Mouse (Mus musculus): ENCODE measurements around the gene Rhbdd1. TPM values are rescaled to one million over a fixed set of nuclear protein-coding genes. Genes with fewer than 3 reads are reported as not detected.
A peak's percentile ranks its signal among the peaks of the same experiment; 100 is the strongest.

Rhbdd1 gene
- polyA plus RNA-seq, 1 experiment from 2014 or later: 7.6 TPM

DNA sequence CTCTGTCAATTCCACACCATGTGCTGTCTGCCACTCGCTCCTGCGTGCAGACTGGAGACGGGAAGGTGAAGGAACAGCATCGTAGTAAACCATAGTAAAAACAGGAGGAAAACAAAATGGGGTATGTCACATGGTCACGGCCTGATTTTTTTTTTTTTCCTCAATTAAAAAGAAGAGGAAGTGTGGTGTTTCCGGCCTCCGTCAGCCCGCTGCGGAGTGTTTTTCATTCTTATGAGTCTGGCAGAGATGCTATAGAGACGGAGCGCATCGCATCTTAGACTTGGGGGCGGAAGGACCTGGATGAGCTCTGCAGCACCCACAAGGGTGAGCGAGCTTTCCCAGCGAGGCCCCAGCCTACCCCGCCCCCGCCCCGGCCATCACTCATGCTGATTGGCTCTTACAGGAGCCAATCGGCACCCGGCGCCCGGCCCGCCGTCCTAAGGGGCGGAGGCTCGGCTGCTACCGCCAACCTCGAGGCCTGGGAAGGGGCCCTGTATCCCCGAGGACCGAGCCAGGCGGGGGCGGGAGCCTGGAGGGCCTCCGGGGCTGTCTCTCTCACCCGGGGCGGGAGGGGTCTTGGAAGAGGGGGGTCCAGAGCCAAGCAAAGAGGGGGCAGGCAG is 33.1 kb upstream of the Rhbdd1 start:
- peak; percentile 97 for ATAC-seq (ENCODE audit: insufficient read depth)
- 1% methylated on average over 35 of the region's 35 CpGs for WGBS
- peak; percentile 93 for DNase-seq
- Histone ChIP-seq H3K27ac (ENCODE audit: low read depth) (peak overlapping the region; percentile 97), H3K36me3 (ENCODE audit: insufficient read depth) (peaks cover 34% of the 10 kb centered on the region), H3K4me1 (ENCODE audit: insufficient read depth) (peaks cover 19% of the 10 kb centered on the region), H3K9ac (peak overlapping the region; percentile 85), H3K4me3 (ENCODE audit: low read depth, low read length) (peak overlapping the region; percentile 62), H3K27me3 (ENCODE audit: insufficient read depth, low read length) (no peaks in the 10 kb centered on the region), H3K9me3 (ENCODE audit: low read depth, low read length) (no peaks in the 10 kb centered on the region), H3K4me2 (peak overlapping the region; percentile 79)
- TF ChIP-seq CTCF (IDR thresholded peaks at IDR 0.05; ENCODE audit: low read depth): no peak

- H3K4me1 ChIP-seq (ENCODE audit: insufficient read depth): peaks cover 25% of the 10 kb centered on the region
- no peaks in the 10 kb centered on the region for H3K9me3 ChIP-seq (ENCODE audit: low read depth, low read length)
- 4% methylated on average over 1 of the region's 1 CpGs for WGBS
- H3K9ac ChIP-seq: peak overlapping the region; percentile 85
- peak overlapping the region; percentile 62 for H3K4me3 ChIP-seq (ENCODE audit: low read depth, low read length)
- peaks cover 36% of the 10 kb centered on the region for H3K36me3 ChIP-seq (ENCODE audit: insufficient read depth)
- TF ChIP-seq CTCF (IDR thresholded peaks at IDR 0.05; ENCODE audit: low read depth): no peak
- H3K4me2 ChIP-seq: peak overlapping the region; percentile 79
- no peaks in the 10 kb centered on the region for H3K27me3 ChIP-seq (ENCODE audit: insufficient read depth, low read length)
- H3K27ac ChIP-seq (ENCODE audit: low read depth): peak overlapping the region; percentile 97
- ATAC-seq (ENCODE audit: insufficient read depth): peak; percentile 5; the same call in 1 of the 2 replicates
- DNase-seq: peak; percentile 57
Observed at GRCm38 (mm10) chr1:82283901-82284301, 32.4 kb upstream of the Rhbdd1 start.

DNA sequence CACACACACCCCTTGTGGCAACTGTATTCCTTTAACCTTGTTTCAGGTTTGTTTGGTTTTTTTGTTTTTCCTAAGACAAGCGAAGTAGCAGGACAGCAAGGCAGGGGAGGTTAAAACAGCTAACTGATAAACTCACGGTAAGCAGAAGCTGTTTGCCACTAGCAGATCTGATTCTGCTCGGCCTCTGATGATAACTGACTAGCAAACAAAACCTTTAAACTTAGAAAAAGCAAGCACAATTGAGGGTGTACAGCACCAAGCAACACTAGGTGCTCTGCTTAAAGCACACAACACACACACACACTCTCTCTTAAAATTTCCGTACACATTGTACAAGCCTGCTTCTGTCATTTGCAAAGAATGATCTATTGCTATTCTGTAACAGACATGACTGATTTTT is 31.8 kb upstream of the Rhbdd1 start:
- no peak for TF ChIP-seq CTCF (IDR thresholded peaks at IDR 0.05; ENCODE audit: low read depth)
- H3K27me3 ChIP-seq (ENCODE audit: insufficient read depth, low read length): no peaks in the 10 kb centered on the region
- peaks cover 37% of the 10 kb centered on the region for H3K36me3 ChIP-seq (ENCODE audit: insufficient read depth)
- H3K4me2 ChIP-seq: peak overlapping the region; percentile 79
- H3K9me3 ChIP-seq (ENCODE audit: low read depth, low read length): no peaks in the 10 kb centered on the region
- ATAC-seq (ENCODE audit: insufficient read depth) (no peak), DNase-seq (peak; percentile 48)
- peaks cover 30% of the 10 kb centered on the region for H3K4me1 ChIP-seq (ENCODE audit: insufficient read depth)
- H3K4me3 ChIP-seq (ENCODE audit: low read depth, low read length): peak overlapping the region; percentile 62
- peak overlapping the region; percentile 85 for H3K9ac ChIP-seq
- peak overlapping the region; percentile 97 for H3K27ac ChIP-seq (ENCODE audit: low read depth)
- 6% methylated on average over 4 of the region's 4 CpGs for WGBS

- Histone ChIP-seq H3K27me3 (ENCODE audit: insufficient read depth, low read length) (no peaks in the 10 kb centered on the region), H3K27ac (ENCODE audit: low read depth) (peak overlapping the region; percentile 44), H3K9me3 (ENCODE audit: low read depth, low read length) (no peaks in the 10 kb centered on the region), H3K9ac (peak overlapping the region; percentile 85), H3K4me1 (ENCODE audit: insufficient read depth) (peaks cover 28% of the 10 kb centered on the region), H3K4me2 (peak overlapping the region; percentile 79), H3K4me3 (ENCODE audit: low read depth, low read length) (peak overlapping the region; percentile 62), H3K36me3 (ENCODE audit: insufficient read depth) (peaks cover 33% of the 10 kb centered on the region)
- WGBS: 9% methylated on average over 5 of the region's 5 CpGs
- no peak for DNase-seq
- TF ChIP-seq CTCF (IDR thresholded peaks at IDR 0.05; ENCODE audit: low read depth): no peak
- no peak for ATAC-seq (ENCODE audit: insufficient read depth)
Observed at GRCm38 (mm10) chr1:82285461-82286189, 30.6 kb upstream of the Rhbdd1 start.

- Histone ChIP-seq H3K9ac (peak overlapping the region; percentile 85), H3K4me2 (peak overlapping the region; percentile 79), H3K4me3 (ENCODE audit: low read depth, low read length) (peak overlapping the region; percentile 62), H3K27me3 (ENCODE audit: insufficient read depth, low read length) (no peaks in the 10 kb centered on the region), H3K27ac (ENCODE audit: low read depth) (peak overlapping the region; percentile 44), H3K36me3 (ENCODE audit: insufficient read depth) (peaks cover 33% of the 10 kb centered on the region), H3K4me1 (ENCODE audit: insufficient read depth) (peaks cover 26% of the 10 kb centered on the region), H3K9me3 (ENCODE audit: low read depth, low read length) (no peaks in the 10 kb centered on the region)
- no peak for DNase-seq
- ATAC-seq (ENCODE audit: insufficient read depth): no peak
- WGBS: 9% methylated on average over 15 of the region's 15 CpGs
- no peak for TF ChIP-seq CTCF (IDR thresholded peaks at IDR 0.05; ENCODE audit: low read depth)
Observed at GRCm38 (mm10) chr1:82286190-82287051, 29.8 kb upstream of the Rhbdd1 start.

DNA sequence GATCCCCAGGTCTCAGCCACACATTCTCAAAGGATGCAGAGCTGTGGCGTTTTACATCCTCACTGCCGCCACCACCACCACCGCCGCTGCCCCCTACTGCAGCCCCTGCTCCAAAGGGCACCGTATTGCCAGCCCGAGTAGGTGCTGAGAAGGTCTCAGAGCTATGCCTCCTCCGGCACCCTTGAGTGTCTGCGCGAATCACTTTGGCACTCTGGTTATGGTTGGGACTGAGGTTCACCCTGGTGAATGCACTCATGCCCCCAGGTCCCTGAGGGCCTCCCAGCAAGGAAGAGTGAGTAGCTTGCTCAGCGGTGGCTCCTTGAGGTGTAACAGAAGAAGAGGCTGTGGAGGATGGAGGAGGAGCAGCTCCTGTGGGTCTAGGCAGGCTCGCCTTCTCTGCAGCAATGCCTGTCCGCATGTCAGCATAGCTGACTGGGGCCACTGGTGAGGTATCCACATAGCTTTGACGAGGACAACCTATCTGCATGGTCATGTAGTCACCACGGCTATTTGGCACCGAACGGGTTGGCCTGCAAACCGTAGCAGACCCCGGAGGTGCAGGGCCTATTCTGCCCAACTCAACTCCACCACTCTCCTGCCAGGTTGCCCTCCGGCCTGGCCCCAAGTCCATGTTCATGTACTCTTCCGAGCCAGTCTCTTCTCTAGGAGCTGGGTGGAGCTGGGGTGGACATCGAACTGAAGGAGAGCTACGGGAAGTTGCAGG is 29.0 kb upstream of the Rhbdd1 start:
- no peak for DNase-seq
- Histone ChIP-seq H3K4me1 (ENCODE audit: insufficient read depth) (peaks cover 21% of the 10 kb centered on the region), H3K27ac (ENCODE audit: low read depth) (peak overlapping the region; percentile 44), H3K4me2 (peak overlapping the region; percentile 79), H3K9ac (peak overlapping the region; percentile 85), H3K4me3 (ENCODE audit: low read depth, low read length) (peak overlapping the region; percentile 62), H3K9me3 (ENCODE audit: low read depth, low read length) (no peaks in the 10 kb centered on the region), H3K36me3 (ENCODE audit: insufficient read depth) (peaks cover 30% of the 10 kb centered on the region), H3K27me3 (ENCODE audit: insufficient read depth, low read length) (no peaks in the 10 kb centered on the region)
- ATAC-seq (ENCODE audit: insufficient read depth): no peak
- WGBS: 34% methylated on average over 22 of the region's 22 CpGs
- TF ChIP-seq CTCF (IDR thresholded peaks at IDR 0.05; ENCODE audit: low read depth): no peak

Measured in lung, embryonic 14.5 days (tissue).